Mouse (Mus musculus) bone marrow, adult 2 months (tissue): ENCODE data around the gene Cryba2.

Source experiments
- CTCF ChIP-seq: fragments of 200-500 bp; IDR thresholded peaks from 2 replicates; pipeline ENCODE4 v1.5.1; 2011; ENCODE audit warnings: low read length, control low read depth; ENCODE audit not compliant: control insufficient read depth, insufficient read depth
- POLR2A ChIP-seq: fragments of 200-500 bp; IDR thresholded peaks from 2 replicates; pipeline ENCODE4 v1.6.1; 2011; ENCODE audit warnings: low read depth, mild to moderate bottlenecking, control low read depth, low read length, borderline replicate concordance; ENCODE audit not compliant: control insufficient read depth

GRCm38 (mm10) chr1:74883441-74883840 is 9.5 kb downstream of the Cryba2 start:
- TF ChIP-seq POLR2A (no peak), CTCF (no peak)
